Mouse (Mus musculus) heart, adult 2 months (tissue): ENCODE measurements at regions not wholly inside any gene's neighbourhood (a gene's known extent, or its start where the extent isn't known, plus 50 kb on each side); places are given as distances from the start of the nearest gene placed in this dataset.

ENCODE experiments used
- DNase-seq, 2 experiments: peaks; one replicate each; pipeline ENCODE4 v3.0.0; 2021
- H3K27ac ChIP-seq: fragments of 200-600 bp; 2 replicates; pipeline ENCODE4 v1.8.1; 2022
- H3K27me3 ChIP-seq: fragments of 200-500 bp; 2 replicates; pipeline ENCODE4 v1.6.1; 2012; ENCODE audit warnings: mild to moderate bottlenecking, low read length, inconsistent platforms, mixed read lengths; ENCODE audit not compliant: control insufficient read depth, insufficient read depth
- H3K36me3 ChIP-seq: fragments of 200-500 bp; 2 replicates; pipeline ENCODE4 v1.6.1; 2012; ENCODE audit warnings: low read length, inconsistent platforms; ENCODE audit not compliant: control insufficient read depth, insufficient read depth
- H3K4me1 ChIP-seq: fragments of 200-500 bp; 2 replicates; pipeline ENCODE4 v1.6.1; 2011; ENCODE audit warnings: low read length; ENCODE audit not compliant: control insufficient read depth, insufficient read depth
- H3K4me3 ChIP-seq: fragments of 200-600 bp; 2 replicates; pipeline ENCODE4 v1.8.1; 2022
- H3K79me2 ChIP-seq: fragments of 200-500 bp; replicated peaks from 2 replicates; pipeline ENCODE4 v1.6.1; 2012; ENCODE audit warnings: mild to moderate bottlenecking, inconsistent platforms, low read length, moderate library complexity, mixed read lengths; ENCODE audit not compliant: control insufficient read depth, insufficient read depth
- H3K9ac ChIP-seq: fragments of 200-500 bp; 2 replicates; pipeline ENCODE4 v1.6.1; 2012; ENCODE audit warnings: low read depth, mild to moderate bottlenecking, control low read depth, inconsistent platforms, low read length, mixed read lengths
- CTCF ChIP-seq: fragments of 200-600 bp; IDR thresholded peaks from 2 replicates; pipeline ENCODE4 v1.8.1; 2022; ENCODE audit warnings: antibody characterized with exemption, mild to moderate bottlenecking, moderate library complexity
- EP300 ChIP-seq: fragments of 200-500 bp; IDR thresholded peaks from 2 replicates; pipeline ENCODE4 v1.6.1; 2011; ENCODE audit warnings: low read depth, low read length, control low read depth; ENCODE audit not compliant: insufficient read depth
- POLR2A ChIP-seq: fragments of 200-500 bp; IDR thresholded peaks from 2 replicates; pipeline ENCODE4 v1.6.1; 2011; ENCODE audit warnings: mild to moderate bottlenecking, low read depth, low read length, control low read depth; ENCODE audit not compliant: insufficient read depth
- WGBS: fragments of 180-500 bp; shearing (Covaris S2); methylation state at CpG from one replicate; pipeline ENCODE4 v1.1.7; 2018; 5-methylcytosine and 5-hydroxymethylcytosine counted together
- intact Hi-C: fragments of 180-260 bp; cut with DNase I; formaldehyde crosslinking; loops from one replicate; pipeline ENCODE4 v1.15.1; 2025

DNA sequence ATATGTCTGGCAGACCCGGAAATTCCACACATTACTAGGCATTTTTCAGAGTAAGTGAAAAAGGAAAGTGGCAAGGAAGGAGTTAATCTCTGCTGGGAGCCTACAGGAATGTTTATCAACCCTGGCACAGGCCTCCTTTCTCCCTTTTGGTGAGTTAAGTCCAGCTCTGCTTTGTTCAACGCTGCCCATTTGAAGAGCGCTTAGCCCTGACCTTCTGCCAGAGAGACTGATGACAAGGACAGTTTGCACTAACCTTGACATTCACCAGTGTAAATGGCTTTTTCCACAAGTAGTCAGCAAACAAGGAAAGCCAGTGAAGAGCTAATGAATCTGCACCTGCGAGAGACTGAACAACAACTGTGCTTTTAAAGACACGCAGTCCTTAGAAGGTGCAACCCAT lies 927.6 kb downstream of the Bcl11a start:
- H3K36me3 ChIP-seq = no peaks in the 10 kb centered on the region
- WGBS = 27% methylated on average over 5 of the region's 5 CpGs
- intact Hi-C loops = no loop called here
- no peak overlapping the region for H3K27ac ChIP-seq
- no peak overlapping the region for H3K9ac ChIP-seq
- TF ChIP-seq CTCF = no peak
- no peaks in the 10 kb centered on the region for H3K79me2 ChIP-seq
- DNase-seq = no peak
- no peak overlapping the region for H3K4me3 ChIP-seq
- H3K4me1 ChIP-seq = no peaks in the 10 kb centered on the region
- H3K27me3 ChIP-seq = no peaks in the 10 kb centered on the region

DNA sequence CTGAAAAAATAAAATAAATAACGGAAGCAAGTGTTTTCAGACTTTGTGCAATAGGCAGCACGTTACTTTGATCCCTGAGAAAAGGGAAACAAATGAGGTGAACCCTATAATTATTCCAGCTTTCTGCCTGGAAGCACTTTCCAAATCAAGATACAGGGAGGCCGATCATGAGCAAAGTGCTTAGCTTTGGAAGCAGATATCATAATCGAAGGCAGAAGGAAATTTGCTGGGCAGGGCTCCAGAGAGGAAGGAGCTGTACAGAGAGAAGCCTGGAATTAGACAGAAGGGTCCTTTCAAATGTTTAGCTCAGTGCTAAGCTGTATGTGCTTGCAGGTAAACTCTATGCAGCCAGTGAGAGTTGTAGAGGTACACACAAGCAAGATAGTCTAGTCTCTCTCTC lies 948.9 kb downstream of the Bcl11a start:
- intact Hi-C loops = no loop called here
- no peaks in the 10 kb centered on the region for H3K36me3 ChIP-seq
- no peak overlapping the region for H3K4me3 ChIP-seq
- no peaks in the 10 kb centered on the region for H3K4me1 ChIP-seq
- no peaks in the 10 kb centered on the region for H3K27me3 ChIP-seq
- H3K79me2 ChIP-seq = no peaks in the 10 kb centered on the region
- TF ChIP-seq CTCF (no peak), EP300 (no peak), POLR2A (no peak)
- no peak overlapping the region for H3K27ac ChIP-seq
- DNase-seq = no peak
- no peak overlapping the region for H3K9ac ChIP-seq
- 44% methylated on average over 4 of the region's 4 CpGs for WGBS

DNA sequence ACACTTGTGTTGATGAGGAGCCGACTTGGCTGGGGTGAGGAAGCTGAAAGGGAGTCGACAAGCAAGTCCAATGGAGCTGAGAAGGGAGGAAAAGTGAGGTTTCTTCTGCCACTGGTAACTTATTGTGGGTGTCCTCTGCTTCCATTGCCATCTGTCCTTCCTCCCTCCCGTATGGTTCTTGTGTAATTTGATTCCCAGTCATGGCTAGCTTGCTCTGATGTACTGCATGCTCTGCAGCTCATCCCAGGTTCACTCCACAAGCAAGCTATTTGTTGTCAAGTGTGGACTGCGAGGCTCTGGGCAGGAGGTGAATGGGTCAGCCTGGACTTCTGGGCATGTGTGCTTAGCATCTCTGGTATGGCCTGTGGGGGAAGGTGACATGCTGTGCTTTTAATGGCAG lies 963.1 kb downstream of the Bcl11a start:
- intact Hi-C loops = no loop called here
- WGBS = 41% methylated on average over 4 of the region's 4 CpGs
- DNase-seq = no peak

DNA sequence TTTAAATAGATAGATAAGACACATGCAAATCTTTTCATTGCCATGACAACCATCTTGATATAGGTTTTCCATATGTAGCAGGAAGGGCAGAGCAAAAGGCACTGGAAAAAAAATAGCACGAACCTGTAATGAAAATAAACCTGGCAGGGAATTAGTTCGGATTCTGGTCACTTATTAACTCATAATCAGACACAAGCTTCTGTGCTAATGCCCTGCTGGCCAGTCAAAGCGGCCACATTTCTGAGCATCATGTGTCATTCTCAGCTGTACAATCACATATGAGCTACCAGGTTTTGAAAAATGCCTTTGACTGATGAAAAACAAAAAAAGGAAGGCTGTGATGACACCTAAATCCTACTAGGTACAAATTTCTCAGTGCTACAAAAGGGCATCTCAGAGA lies 964.9 kb downstream of the Bcl11a start:
- DNase-seq = no peak
- no peaks in the 10 kb centered on the region for H3K27me3 ChIP-seq
- 76% methylated on average over 3 of the region's 3 CpGs for WGBS
- intact Hi-C loops = no loop called here
- no peaks in the 10 kb centered on the region for H3K79me2 ChIP-seq
- no peak overlapping the region for H3K4me3 ChIP-seq
- TF ChIP-seq POLR2A = no peak
- TF ChIP-seq CTCF = no peak
- TF ChIP-seq EP300 = no peak
- H3K27ac ChIP-seq = no peak overlapping the region
- no peaks in the 10 kb centered on the region for H3K36me3 ChIP-seq
- no peaks in the 10 kb centered on the region for H3K4me1 ChIP-seq
- H3K9ac ChIP-seq = no peak overlapping the region

More for the DNA sequence above, 963.1 kb downstream of the Bcl11a start:
- Histone ChIP-seq H3K4me3 (no peak overlapping the region), H3K79me2 (no peaks in the 10 kb centered on the region), H3K9ac (no peak overlapping the region), H3K4me1 (no peaks in the 10 kb centered on the region), H3K27ac (no peak overlapping the region), H3K36me3 (no peaks in the 10 kb centered on the region), H3K27me3 (no peaks in the 10 kb centered on the region)
- no peak for TF ChIP-seq EP300
- TF ChIP-seq POLR2A = no peak
- TF ChIP-seq CTCF = no peak

DNA sequence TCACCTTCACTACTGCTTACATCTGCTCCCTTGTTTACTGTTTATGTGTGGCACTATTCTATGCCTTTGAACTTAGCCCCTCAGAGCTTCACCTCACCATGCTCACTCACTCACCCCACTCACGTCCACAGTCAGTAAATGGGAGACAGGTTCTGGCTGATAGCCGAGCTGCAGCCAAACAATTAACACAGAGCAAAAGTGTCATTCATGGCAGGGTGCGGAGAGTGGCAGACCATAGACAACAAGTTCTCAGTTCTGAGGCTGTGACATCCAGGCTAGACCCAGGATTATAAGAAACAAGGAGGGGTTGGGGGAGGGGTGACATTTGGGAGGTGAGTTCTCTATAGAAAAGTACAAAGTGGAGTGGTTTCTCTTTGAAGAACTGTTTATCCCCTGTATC lies 967.5 kb downstream of the Bcl11a start:
- 71% methylated on average over 3 of the region's 3 CpGs for WGBS
- H3K27me3 ChIP-seq = no peaks in the 10 kb centered on the region
- H3K79me2 ChIP-seq = no peaks in the 10 kb centered on the region
- no peak for DNase-seq
- H3K36me3 ChIP-seq = no peaks in the 10 kb centered on the region
- H3K4me1 ChIP-seq = no peaks in the 10 kb centered on the region
- no peak overlapping the region for H3K4me3 ChIP-seq
- no peak for TF ChIP-seq CTCF
- H3K9ac ChIP-seq = no peak overlapping the region
- intact Hi-C loops = no loop called here
- H3K27ac ChIP-seq = no peak overlapping the region

DNA sequence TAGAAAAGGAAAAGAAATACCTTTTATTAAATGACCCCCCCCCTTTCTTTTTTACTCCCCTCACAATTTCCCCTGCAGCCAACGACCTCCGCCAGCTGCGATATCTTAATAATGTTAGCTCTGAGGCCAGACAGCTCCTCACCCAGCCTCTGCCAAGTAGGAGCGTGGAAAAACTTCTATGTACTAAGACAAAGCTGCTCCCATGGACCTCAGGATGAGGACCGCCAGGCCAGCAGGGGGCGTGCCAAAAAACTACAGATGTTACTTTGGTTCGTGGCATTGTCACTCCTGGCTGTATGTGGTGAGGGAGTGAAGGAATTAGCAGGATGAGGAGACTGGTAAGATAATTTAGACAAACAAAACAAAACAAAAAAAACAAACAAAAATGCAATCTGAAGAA lies 968.1 kb downstream of the Bcl11a start:
- H3K36me3 ChIP-seq = no peaks in the 10 kb centered on the region
- DNase-seq = no peak
- no peak overlapping the region for H3K4me3 ChIP-seq
- no peaks in the 10 kb centered on the region for H3K79me2 ChIP-seq
- no peak overlapping the region for H3K9ac ChIP-seq
- H3K27ac ChIP-seq = no peak overlapping the region
- intact Hi-C loops = no loop called here
- H3K4me1 ChIP-seq = no peaks in the 10 kb centered on the region
- 47% methylated on average over 7 of the region's 7 CpGs for WGBS
- TF ChIP-seq EP300 = no peak
- no peak for TF ChIP-seq POLR2A
- TF ChIP-seq CTCF = no peak
- no peaks in the 10 kb centered on the region for H3K27me3 ChIP-seq

DNA sequence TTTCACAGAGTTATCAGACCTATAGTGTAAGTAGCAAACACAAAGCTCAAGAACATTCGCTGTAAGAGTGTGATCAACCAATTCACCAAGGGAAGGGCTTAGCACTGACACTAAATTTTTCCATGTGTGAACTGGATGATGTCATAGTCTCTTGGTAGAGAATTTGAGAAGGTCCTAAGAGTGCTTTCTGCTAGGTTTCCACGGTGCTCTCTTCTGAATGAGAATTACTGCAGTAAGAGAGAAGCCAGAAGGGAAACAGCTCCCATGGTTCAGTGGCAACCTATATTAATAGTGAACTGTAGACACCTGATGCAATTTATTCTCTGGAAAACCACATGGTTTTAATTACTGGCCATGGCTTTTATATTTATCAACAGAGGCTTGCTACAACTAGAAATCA lies 977.8 kb downstream of the Bcl11a start:
- no peak for DNase-seq
- H3K9ac ChIP-seq = no peak overlapping the region
- no peaks in the 10 kb centered on the region for H3K27me3 ChIP-seq
- no peaks in the 10 kb centered on the region for H3K36me3 ChIP-seq
- intact Hi-C loops = no loop called here
- WGBS = 58% methylated on average over 2 of the region's 2 CpGs
- H3K4me1 ChIP-seq = no peaks in the 10 kb centered on the region
- H3K27ac ChIP-seq = no peak overlapping the region
- TF ChIP-seq CTCF = no peak
- TF ChIP-seq POLR2A = no peak
- no peak for TF ChIP-seq EP300
- H3K4me3 ChIP-seq = no peak overlapping the region
- no peaks in the 10 kb centered on the region for H3K79me2 ChIP-seq
